Mouse (Mus musculus): ENCODE measurements around the gene Wdr46. TPM values are rescaled to one million over a fixed set of nuclear protein-coding genes. Genes with fewer than 3 reads are reported as not detected.
"Not testable (repeated sequence)": the region's sequence is repeated elsewhere in the genome, so short reads cannot be mapped to it uniquely, and the experiment has no call there.

Wdr46 gene
- polyA plus RNA-seq (2015; fragmentation: Nextera tagmentation; extraction: Ambion mirVana) = 19.0 and 23.1 TPM in 2 replicates

DNA sequence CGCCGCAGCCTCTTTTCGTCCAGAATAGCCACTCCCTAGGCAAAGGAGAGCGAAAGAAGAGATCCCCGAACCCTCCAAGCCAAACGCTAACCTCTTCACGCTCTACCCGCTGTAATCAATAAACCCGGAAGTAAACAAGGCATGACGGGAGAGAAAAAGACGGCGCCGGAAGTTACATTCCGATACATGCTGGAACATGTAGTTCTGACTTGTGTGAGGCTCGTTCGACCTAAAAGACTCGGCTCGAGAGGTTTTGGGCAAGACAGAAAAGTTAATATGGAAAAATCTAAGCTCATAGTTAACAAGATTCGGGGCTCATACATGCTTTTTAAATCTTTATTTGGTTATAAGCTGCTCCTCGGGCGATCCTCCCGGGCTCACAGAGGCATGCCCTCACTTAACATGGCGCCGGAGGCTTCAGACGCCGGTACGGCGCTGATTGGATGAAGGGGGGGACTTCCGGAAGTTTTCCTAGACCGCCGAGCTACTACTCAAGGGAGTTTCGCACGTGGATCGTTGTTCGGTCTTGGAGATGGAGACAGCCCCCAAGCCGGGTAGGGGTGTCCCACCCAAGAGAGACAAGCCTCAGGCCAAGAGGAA lies at the start of gene Wdr46, which contains the start of gene Pfdn6:
Wdr46 (plus strand) TSS at position 455 of the 600 bp plus-strand sequence.
Pfdn6 (minus strand) TSS at position 138 of the 600 bp plus-strand sequence.
- ATAC-seq (ENCODE audit: insufficient read depth, low FRiP score) = peak; percentile 88
- H3K36me3 ChIP-seq (ENCODE audit: control insufficient read depth, insufficient read depth, low read length) = peaks cover 12% of the 10 kb centered on the region; the same call in 1 of the 2 replicates
- WGBS = under 1% methylated on average over 36 of the region's 36 CpGs
- peak within 1 kb of the TSS; percentile 94 for H3K4me3 ChIP-seq (replicated peaks; ENCODE audit: low read length)
- H3K4me1 ChIP-seq (ENCODE audit: control insufficient read depth, insufficient read depth, low read length) = peaks cover 16% of the 10 kb centered on the region
- H3K27ac ChIP-seq (ENCODE audit: low read length) = peak within 1 kb of the TSS; percentile 50; the same call in 1 of the 2 replicates
- no peaks in the 10 kb centered on the region for H3K9me3 ChIP-seq (replicated peaks; ENCODE audit: control insufficient read depth, low read length)
- H3K4me2 ChIP-seq (ENCODE audit: low read depth, low read length) = peak within 1 kb of the TSS; percentile 95
- H3K9ac ChIP-seq (ENCODE audit: low read length) = peak within 1 kb of the TSS; percentile 92
- no peaks in the 10 kb centered on the region for H3K27me3 ChIP-seq (ENCODE audit: control insufficient read depth, insufficient read depth, low read length)

DNA sequence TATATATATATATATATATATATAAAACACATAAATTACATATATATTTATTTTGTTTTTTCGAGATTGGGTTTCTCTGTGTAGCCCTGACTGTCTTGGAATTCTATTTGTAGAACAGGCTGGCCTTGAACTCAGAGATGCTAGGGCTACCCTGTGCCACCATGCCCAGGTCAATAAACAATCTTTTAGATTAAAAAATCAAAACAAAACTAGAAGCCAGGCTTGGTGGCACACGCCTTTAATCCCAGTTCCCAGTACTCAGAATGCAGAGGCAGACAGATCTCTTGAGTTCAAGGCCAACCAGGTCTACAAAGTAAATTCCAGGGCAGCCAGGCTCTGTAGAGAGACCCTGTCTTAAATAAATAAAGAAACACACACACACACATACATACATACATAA lies 49.1 kb upstream of the Wdr46 start:
- Histone ChIP-seq H3K4me2 (ENCODE audit: low read depth, low read length) (no peak overlapping the region), H3K27me3 (ENCODE audit: control insufficient read depth, insufficient read depth, low read length) (no peaks in the 10 kb centered on the region), H3K9me3 (replicated peaks; ENCODE audit: control insufficient read depth, low read length) (no peaks in the 10 kb centered on the region), H3K27ac (ENCODE audit: low read length) (no peak overlapping the region), H3K4me3 (replicated peaks; ENCODE audit: low read length) (no peak overlapping the region), H3K9ac (ENCODE audit: low read length) (no peak overlapping the region), H3K36me3 (ENCODE audit: control insufficient read depth, insufficient read depth, low read length) (no peaks in the 10 kb centered on the region), H3K4me1 (ENCODE audit: control insufficient read depth, insufficient read depth, low read length) (peaks cover 14% of the 10 kb centered on the region)
- WGBS = 55% methylated on average over 2 of the region's 2 CpGs
- no peak for ATAC-seq (ENCODE audit: insufficient read depth, low FRiP score)

DNA sequence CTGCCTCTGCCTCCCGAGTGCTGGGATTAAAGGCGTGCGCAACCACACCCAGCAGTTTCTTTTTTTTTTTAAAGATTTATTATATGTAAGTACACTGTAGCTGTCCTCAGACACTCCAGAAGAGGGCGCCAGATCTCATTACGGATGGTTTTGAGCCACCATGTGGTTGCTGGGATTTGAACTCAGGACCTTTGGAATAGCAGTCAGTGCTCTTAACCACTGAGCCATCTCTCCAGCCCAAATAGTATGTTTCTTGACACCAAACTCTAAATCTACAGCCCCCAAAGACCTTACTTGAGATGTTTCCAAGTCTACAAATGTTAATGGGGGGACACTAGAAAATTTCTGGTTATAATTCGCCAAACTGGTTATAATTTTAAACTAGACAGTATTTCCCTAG lies 48.6 kb upstream of the Wdr46 start:
- 63% methylated on average over 6 of the region's 6 CpGs for WGBS
- not testable (repeated sequence) for ATAC-seq (ENCODE audit: insufficient read depth, low FRiP score); H3K9me3 ChIP-seq (replicated peaks; ENCODE audit: control insufficient read depth, low read length); H3K4me3 ChIP-seq (replicated peaks; ENCODE audit: low read length); H3K27ac ChIP-seq (ENCODE audit: low read length); H3K36me3 ChIP-seq (ENCODE audit: control insufficient read depth, insufficient read depth, low read length); H3K4me2 ChIP-seq (ENCODE audit: low read depth, low read length); H3K27me3 ChIP-seq (ENCODE audit: control insufficient read depth, insufficient read depth, low read length); H3K9ac ChIP-seq (ENCODE audit: low read length)
- peaks cover 14% of the 10 kb centered on the region for H3K4me1 ChIP-seq (ENCODE audit: control insufficient read depth, insufficient read depth, low read length)

DNA sequence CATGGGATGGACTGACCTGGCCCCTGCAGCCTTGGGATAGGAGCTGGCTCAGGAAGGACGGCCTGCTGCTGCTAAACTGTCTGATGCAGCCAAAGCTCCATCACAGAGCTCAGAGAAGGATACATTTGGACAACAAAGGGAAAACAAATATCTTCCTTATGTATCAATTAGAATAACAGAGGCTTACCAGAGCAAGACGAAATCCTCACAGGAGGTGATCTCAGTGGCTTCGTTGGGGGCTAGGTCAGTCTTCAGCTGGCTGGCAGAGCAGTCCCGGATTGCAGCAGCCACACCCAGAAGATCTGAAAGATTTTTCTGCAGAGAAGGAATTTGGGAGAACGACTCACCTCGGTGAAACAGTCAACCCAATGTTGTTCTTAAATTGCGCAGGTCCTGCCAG lies 48.0 kb upstream of the Wdr46 start:
- 24% methylated on average over 7 of the region's 7 CpGs for WGBS

DNA sequence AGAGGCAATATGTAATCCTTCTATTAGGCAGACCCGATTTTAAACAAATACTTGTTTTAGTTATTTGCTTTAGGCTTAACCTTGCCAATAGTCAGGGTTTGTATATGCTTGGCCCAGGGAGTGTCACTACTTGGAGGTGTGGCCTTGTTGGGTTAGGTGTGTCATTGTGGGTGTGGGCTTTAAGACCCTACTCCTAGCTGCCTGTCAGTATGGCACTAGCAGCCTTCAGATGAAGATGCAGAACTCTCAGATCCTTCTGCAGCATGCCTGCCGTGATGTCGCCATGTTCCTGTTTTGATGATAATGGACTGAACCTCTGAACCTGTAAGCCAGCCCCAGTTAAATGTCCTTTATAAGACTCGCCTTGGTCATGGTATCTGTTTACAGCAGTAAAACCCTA lies 47.4 kb upstream of the Wdr46 start:
- not testable (repeated sequence) for H3K9me3 ChIP-seq (replicated peaks; ENCODE audit: control insufficient read depth, low read length); H3K4me3 ChIP-seq (replicated peaks; ENCODE audit: low read length); H3K27me3 ChIP-seq (ENCODE audit: control insufficient read depth, insufficient read depth, low read length); H3K36me3 ChIP-seq (ENCODE audit: control insufficient read depth, insufficient read depth, low read length); ATAC-seq (ENCODE audit: insufficient read depth, low FRiP score); H3K4me2 ChIP-seq (ENCODE audit: low read depth, low read length); H3K9ac ChIP-seq (ENCODE audit: low read length); H3K27ac ChIP-seq (ENCODE audit: low read length)
- WGBS = 62% methylated on average over 4 of the region's 4 CpGs
- H3K4me1 ChIP-seq (ENCODE audit: control insufficient read depth, insufficient read depth, low read length) = peaks cover 11% of the 10 kb centered on the region

More for the DNA sequence above, 48.0 kb upstream of the Wdr46 start:
- Histone ChIP-seq H3K36me3 (ENCODE audit: control insufficient read depth, insufficient read depth, low read length) (no peaks in the 10 kb centered on the region), H3K27me3 (ENCODE audit: control insufficient read depth, insufficient read depth, low read length) (no peaks in the 10 kb centered on the region), H3K4me2 (ENCODE audit: low read depth, low read length) (no peak overlapping the region), H3K4me1 (ENCODE audit: control insufficient read depth, insufficient read depth, low read length) (peaks cover 14% of the 10 kb centered on the region), H3K27ac (ENCODE audit: low read length) (peak overlapping the region; percentile 52), H3K4me3 (replicated peaks; ENCODE audit: low read length) (no peak overlapping the region), H3K9ac (ENCODE audit: low read length) (no peak overlapping the region), H3K9me3 (replicated peaks; ENCODE audit: control insufficient read depth, low read length) (no peaks in the 10 kb centered on the region)
- ATAC-seq (ENCODE audit: insufficient read depth, low FRiP score) = no peak

DNA sequence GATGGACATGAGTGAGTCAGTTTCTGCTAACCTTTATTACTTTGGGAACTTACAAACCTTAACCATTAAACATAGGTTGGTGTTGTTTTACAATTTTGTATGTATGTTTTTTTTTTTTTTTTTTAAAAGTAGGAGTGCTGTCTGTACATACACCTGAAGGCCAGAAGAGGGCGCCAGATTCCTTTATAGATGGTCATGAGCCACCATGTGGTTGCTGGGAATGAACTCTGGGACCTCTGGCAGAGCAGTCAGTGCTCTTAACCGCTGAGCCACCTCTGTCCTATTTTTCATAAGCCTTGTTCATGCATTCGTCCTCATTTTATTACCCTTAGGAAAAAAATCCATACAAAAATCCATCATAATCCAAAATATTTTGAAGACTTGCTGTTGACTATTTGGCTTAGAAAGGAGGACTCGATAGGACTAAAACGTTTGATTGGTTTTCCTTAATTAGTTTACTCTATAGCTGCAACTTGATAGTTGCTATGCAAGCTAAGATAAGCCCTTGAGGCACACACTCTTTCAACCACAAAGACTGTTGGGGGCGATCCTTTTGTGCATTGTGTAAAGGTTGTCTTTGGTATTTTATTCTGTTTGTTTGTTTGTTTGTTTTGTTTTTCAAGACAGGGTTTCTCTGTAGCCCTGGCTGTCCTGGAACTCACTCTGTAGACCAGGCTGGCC lies 43.2 kb upstream of the Wdr46 start:
- WGBS = 41% methylated on average over 6 of the region's 6 CpGs
- Histone ChIP-seq H3K4me2 (ENCODE audit: low read depth, low read length) (no peak overlapping the region), H3K9me3 (replicated peaks; ENCODE audit: control insufficient read depth, low read length) (no peaks in the 10 kb centered on the region), H3K27me3 (ENCODE audit: control insufficient read depth, insufficient read depth, low read length) (no peaks in the 10 kb centered on the region), H3K4me3 (replicated peaks; ENCODE audit: low read length) (no peak overlapping the region), H3K36me3 (ENCODE audit: control insufficient read depth, insufficient read depth, low read length) (no peaks in the 10 kb centered on the region), H3K27ac (ENCODE audit: low read length) (no peak overlapping the region), H3K9ac (ENCODE audit: low read length) (no peak overlapping the region), H3K4me1 (ENCODE audit: control insufficient read depth, insufficient read depth, low read length) (0 out of 2 replicates have a peak, but pooled peaks cover 7% of the 10 kb centered on the region)
- ATAC-seq (ENCODE audit: insufficient read depth, low FRiP score) = no peak

DNA sequence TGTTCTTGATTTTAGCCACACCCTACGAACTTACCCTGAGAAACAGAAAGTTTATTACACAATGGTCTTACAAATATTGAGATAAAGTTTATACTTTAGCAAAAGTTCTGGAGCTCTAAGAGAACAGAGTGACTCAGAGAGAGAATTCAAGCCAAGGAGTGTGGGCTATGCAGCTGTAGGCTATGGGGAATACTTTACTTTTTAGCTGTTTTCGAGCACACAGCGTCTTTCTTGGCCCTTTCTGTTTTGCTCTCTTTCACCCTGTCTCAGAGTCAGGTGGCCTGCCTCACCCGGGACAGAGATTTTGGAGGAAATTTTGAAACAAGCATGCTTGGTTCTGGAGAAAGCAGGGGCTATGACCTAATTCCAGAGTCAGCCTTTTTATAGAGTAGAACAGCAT lies 42.3 kb upstream of the Wdr46 start:
- not testable (repeated sequence) for H3K27ac ChIP-seq (ENCODE audit: low read length); ATAC-seq (ENCODE audit: insufficient read depth, low FRiP score); H3K4me2 ChIP-seq (ENCODE audit: low read depth, low read length); H3K4me1 ChIP-seq (ENCODE audit: control insufficient read depth, insufficient read depth, low read length); H3K36me3 ChIP-seq (ENCODE audit: control insufficient read depth, insufficient read depth, low read length); H3K9ac ChIP-seq (ENCODE audit: low read length); H3K27me3 ChIP-seq (ENCODE audit: control insufficient read depth, insufficient read depth, low read length); H3K4me3 ChIP-seq (replicated peaks; ENCODE audit: low read length); H3K9me3 ChIP-seq (replicated peaks; ENCODE audit: control insufficient read depth, low read length)
- WGBS = 68% methylated on average over 4 of the region's 4 CpGs

DNA sequence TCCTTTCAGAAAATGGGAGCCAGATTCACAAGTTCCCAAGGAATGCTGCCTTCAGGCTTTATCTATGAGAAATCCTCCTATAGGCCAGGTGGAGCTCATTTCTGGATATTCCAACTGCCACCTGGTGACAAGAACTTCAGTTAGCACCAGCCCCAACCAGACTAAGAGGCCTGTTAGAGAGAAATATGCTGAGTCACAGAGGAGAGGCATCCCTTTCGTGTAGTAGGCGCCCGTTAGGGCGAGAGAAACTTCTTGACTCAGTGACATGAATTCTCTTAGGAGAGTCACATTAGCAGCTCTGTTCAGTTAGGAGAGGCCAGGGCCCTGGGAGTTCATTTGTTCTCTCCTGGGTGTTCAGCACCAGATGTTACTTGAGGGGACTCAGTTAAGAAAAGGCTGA lies 40.8 kb upstream of the Wdr46 start:
- 69% methylated on average over 4 of the region's 4 CpGs for WGBS
- Histone ChIP-seq H3K27ac (ENCODE audit: low read length) (no peak overlapping the region), H3K4me3 (replicated peaks; ENCODE audit: low read length) (no peak overlapping the region), H3K36me3 (ENCODE audit: control insufficient read depth, insufficient read depth, low read length) (no peaks in the 10 kb centered on the region), H3K9me3 (replicated peaks; ENCODE audit: control insufficient read depth, low read length) (no peaks in the 10 kb centered on the region), H3K4me2 (ENCODE audit: low read depth, low read length) (no peak overlapping the region), H3K4me1 (ENCODE audit: control insufficient read depth, insufficient read depth, low read length) (0 out of 2 replicates have a peak, but pooled peaks cover 6% of the 10 kb centered on the region), H3K27me3 (ENCODE audit: control insufficient read depth, insufficient read depth, low read length) (no peaks in the 10 kb centered on the region), H3K9ac (ENCODE audit: low read length) (no peak overlapping the region)
- ATAC-seq (ENCODE audit: insufficient read depth, low FRiP score) = no peak

DNA sequence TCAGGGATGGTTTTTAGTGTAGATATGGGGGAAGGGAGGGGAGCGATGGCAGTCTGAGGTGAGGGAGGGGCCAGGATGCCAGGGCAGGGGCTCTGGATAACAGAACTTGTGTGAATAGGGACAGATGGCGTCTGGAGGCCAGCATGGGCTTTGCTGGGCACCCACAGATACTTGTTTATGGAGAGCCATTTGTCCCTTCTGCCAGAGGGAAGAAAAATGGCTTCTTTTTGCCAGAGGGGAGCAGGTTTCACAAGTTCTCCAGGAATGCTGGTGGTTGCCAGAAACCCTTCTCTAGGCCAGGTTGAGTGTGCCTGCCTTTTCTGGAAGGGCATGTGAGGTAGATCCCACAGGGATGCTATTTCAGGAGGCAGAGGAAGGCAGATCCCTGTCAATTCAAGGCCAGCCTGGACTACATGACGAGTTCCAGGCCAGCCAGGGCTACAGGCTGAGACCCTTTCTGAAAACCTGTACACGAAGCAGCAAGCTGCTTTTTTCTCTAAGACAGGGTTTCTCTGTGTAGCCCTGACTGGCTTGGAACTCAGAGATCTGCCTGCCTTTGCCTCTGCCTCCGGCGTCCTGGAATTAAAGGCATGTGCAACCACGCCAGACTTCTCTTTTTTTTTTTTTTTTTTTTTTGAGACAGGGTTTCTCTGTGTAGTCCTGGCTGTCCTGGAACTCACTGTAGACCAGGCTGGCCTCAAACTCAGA lies 40.0 kb upstream of the Wdr46 start:
- no peaks in the 10 kb centered on the region for H3K9me3 ChIP-seq (replicated peaks; ENCODE audit: control insufficient read depth, low read length)
- H3K36me3 ChIP-seq (ENCODE audit: control insufficient read depth, insufficient read depth, low read length) = no peaks in the 10 kb centered on the region
- 58% methylated on average over 7 of the region's 7 CpGs for WGBS
- no peak overlapping the region for H3K4me2 ChIP-seq (ENCODE audit: low read depth, low read length)
- H3K27me3 ChIP-seq (ENCODE audit: control insufficient read depth, insufficient read depth, low read length) = no peaks in the 10 kb centered on the region
- 0 out of 2 replicates have a peak, but pooled peaks cover 6% of the 10 kb centered on the region for H3K4me1 ChIP-seq (ENCODE audit: control insufficient read depth, insufficient read depth, low read length)
- H3K27ac ChIP-seq (ENCODE audit: low read length) = no peak overlapping the region
- no peak for ATAC-seq (ENCODE audit: insufficient read depth, low FRiP score)
- H3K9ac ChIP-seq (ENCODE audit: low read length) = no peak overlapping the region
- no peak overlapping the region for H3K4me3 ChIP-seq (replicated peaks; ENCODE audit: low read length)

All from stomach, embryonic 16.5 days (tissue).